Comparison of ENCODE assay signal across 9 mouse cellular contexts in the genomic region with DNA sequence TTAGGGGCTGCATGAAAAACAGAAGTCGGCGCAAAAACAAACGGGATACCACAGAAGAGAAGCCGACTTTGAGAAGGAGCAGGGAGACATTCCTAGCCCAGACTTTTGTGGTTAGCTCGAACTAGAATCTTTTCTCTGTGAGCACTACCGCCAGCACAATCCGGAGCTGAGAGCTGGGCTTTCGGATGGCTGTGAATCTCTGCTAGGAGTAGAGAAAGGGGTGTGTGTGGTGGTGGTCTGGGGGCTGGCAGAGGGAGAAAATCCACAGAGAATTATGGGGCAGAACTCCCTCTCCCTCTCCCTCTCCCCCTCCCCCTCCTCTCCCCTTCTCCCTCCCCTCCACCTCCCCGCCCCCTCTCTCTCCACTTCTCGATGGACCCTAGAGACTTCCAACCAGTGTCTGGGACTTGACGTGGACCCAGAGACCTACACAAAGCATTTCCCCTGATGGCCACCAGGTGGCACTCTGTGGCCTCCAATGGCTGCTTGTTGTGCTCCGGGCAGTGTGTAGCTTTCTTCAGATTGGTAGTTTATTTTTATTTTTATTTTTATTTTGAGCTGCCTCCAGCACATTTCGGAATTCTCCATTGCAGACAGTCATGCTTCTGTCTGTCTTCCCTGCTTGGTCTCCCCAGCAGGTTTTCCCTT. TPM values are rescaled to one million over a fixed set of nuclear protein-coding genes. Genes with fewer than 3 reads are reported as not detected.
DNase-seq lines count a peak whose midpoint lies in the region; TF ChIP-seq lines count a peak whose summit lies in the region.
"Had no signal": no experiment of that assay in that cellular context is flagged by ENCODE, and none has a peak within 500 bp of the region (broad histone marks: within the 10 kb centered on the region; RNA-seq: fewer than 3 reads in every experiment).

No protein-coding gene starts in this region.

- intact Hi-C loops in heart, postnatal 14 days (cut with DNase I) = loop anchor here (1.0 to 10.0 kb wide), 4 partner anchors 49 to 399 kb away; no protein-coding TSS in a partner anchor

- peak; percentile 26 for DNase-seq in fibroblast of lung, adult 2 months (ENCODE audit: low read depth)
- peak; percentile 77 to 80 for DNase-seq in heart, postnatal 14 days
- DNase-seq in layer of hippocampus, adult 8-10 months (ENCODE audit: low spot score in 2 of 2) = peak; percentile 60 to 91
- peak; percentile 73 for DNase-seq in lung, postnatal 25 days (ENCODE audit: low spot score)
- peak; percentile 56 for DNase-seq in retina, postnatal 7 days (ENCODE audit: low read depth, low spot score)
- peak; percentile 47 for DNase-seq in urinary bladder, adult 2 months (ENCODE audit: low spot score)

- no peak for TF ChIP-seq POLR2A in bone marrow macrophage, adult 2 months (IDR thresholded peaks at IDR 0.05; ENCODE audit: borderline replicate concordance, low read depth, low read length)

- H3K27me3 ChIP-seq in E14TG2a.4 (ENCODE audit: insufficient read depth, low read length) = peaks cover 19% of the 10 kb centered on the region

- no peak overlapping the region for H3K4me3 ChIP-seq in E14TG2a.4 (replicated peaks; ENCODE audit: low read length)
- H3K4me3 ChIP-seq in bone marrow macrophage, adult 2 months (ENCODE audit: insufficient read depth, low read length) = no peak overlapping the region
- H3K4me3 ChIP-seq: heart, embryonic 15.5 days had no signal

- H3K4me1 ChIP-seq in E14TG2a.4 (replicated peaks; ENCODE audit: low read depth, low read length) = peaks cover 11% of the 10 kb centered on the region; the same call in 1 of the 2 replicates
- H3K4me1 ChIP-seq in bone marrow macrophage, adult 2 months (ENCODE audit: control insufficient read depth, insufficient read depth, low read length) = no peaks in the 10 kb centered on the region
- H3K4me1 ChIP-seq: heart, embryonic 15.5 days had no signal

- no peaks in the 10 kb centered on the region for H3K36me3 ChIP-seq in E14TG2a.4 (ENCODE audit: insufficient read depth, low read length)
- H3K36me3 ChIP-seq: heart, embryonic 15.5 days had no signal

- no peak overlapping the region for H3K27ac ChIP-seq in bone marrow macrophage, adult 2 months (ENCODE audit: insufficient read depth, low read depth, low read length)
- H3K27ac ChIP-seq: heart, embryonic 15.5 days had no signal

- TF ChIP-seq CTCF in E14TG2a.4 (conservative IDR thresholded peaks at IDR 0.05; ENCODE audit: low read length) = peak; percentile 83
- peak; percentile 79 for TF ChIP-seq CTCF in bone marrow macrophage, adult 2 months (IDR thresholded peaks at IDR 0.05; ENCODE audit: low read depth, low read length)

- no peaks in the 10 kb centered on the region for H3K9me3 ChIP-seq in E14TG2a.4 (ENCODE audit: low read length)
- H3K9me3 ChIP-seq: heart, embryonic 15.5 days had no signal

RNA-seq across cellular contexts. Expression of a gene that starts 20.5 kb away (rescaled TPM):
- polyA plus RNA-seq in bone marrow macrophage, adult 2 months (2012; ENCODE audit: insufficient read depth, insufficient read length, missing spikeins) = 62.0 and 70.2 TPM in 2 replicates
- total RNA-seq in heart, postnatal 14 days (2021) = 10 to 100 TPM; 79.3 to 80.6 TPM
- 100 to 1,000 TPM; 289 to 291 (median 289) TPM for total RNA-seq in layer of hippocampus, adult 8-10 months (2022)
- 119 and 122 TPM in 2 replicates for polyA plus RNA-seq in urinary bladder, adult 2 months (2012; rRNA removed)

Comparison
In these comparisons a context has a peak if more than half of its experiments do, and no peak if none do; other contexts are left out.
1. DNase-seq: peak in every context shown above with its lines; median percentile 78 in heart, postnatal 14 days; 76 in layer of hippocampus, adult 8-10 months; 73 in lung, postnatal 25 days; 56 in retina, postnatal 7 days; 47 in urinary bladder, adult 2 months; 26 in fibroblast of lung, adult 2 months.